Mouse (Mus musculus) lung, postnatal 0 days (tissue): Measurements from ENCODE around the gene Tbx2.
A peak's percentile ranks its signal among the peaks of the same experiment; 100 is the strongest.

ENCODE experiments used
- CTCF ChIP-seq: IDR thresholded peaks from 2 replicates; pipeline ENCODE4 v1.5.1; 2016; ENCODE audit warnings: antibody characterized with exemption, mild to moderate bottlenecking
- EP300 ChIP-seq: IDR thresholded peaks from 2 replicates; pipeline ENCODE4 v1.6.1; 2016; ENCODE audit warnings: antibody characterized with exemption, mild to moderate bottlenecking, control low read depth

DNA sequence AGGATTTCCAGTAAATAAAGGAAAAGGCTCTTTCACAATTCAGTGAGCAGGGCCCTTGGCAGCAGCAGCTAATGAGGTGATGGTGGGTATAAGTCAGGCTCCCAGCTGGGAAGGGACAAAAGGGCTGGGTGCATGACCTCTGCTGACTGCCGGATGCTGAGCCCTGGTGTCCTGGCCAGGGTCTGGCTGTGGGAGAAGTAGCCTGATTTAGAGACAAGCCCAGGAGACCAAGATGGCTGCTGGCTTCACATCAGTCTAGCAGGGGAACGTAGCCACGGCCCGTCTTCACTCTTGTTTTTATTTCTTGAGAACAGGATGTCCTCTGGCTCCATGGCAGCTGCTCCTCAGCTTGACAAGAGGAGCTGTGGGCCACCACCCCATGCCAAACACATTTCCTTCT, 14.2 kb downstream of the Tbx2 start:
- TF ChIP-seq CTCF: no peak
- TF ChIP-seq EP300: peak; percentile 86
